Mouse (Mus musculus) adrenal gland, adult 10 weeks (tissue): Measurements from ENCODE around the gene Eif3g. TPM values are rescaled to one million over a fixed set of nuclear protein-coding genes. Genes with fewer than 3 reads are reported as not detected.

ENCODE experiments used
- polyA plus RNA-seq: library from polyadenylated mRNA; stranded (reverse); fragments of 350-450 nt; fragmentation: Illumina TruSeq; extraction: RNeasy Lipid Tissue Mini Kit (QIAGEN cat#74804); gene quantifications from one replicate; pipeline ENCODE4 v1.2.3, GENCODE M21; 2014; ENCODE audit warnings: low read depth, low replicate concordance

Gene Eif3g
- polyA plus RNA-seq = 26.8 TPM

GRCm38 (mm10) chr9:20898511-20899073, at the start of gene Eif3g:
TSS of gene Eif3g (minus strand) at chr9:20898623.

GRCm38 (mm10) chr9:20887704-20888385, 10.6 kb downstream of the Eif3g start, which contains the start of gene Ppan:
TSS of gene Ppan (plus strand) at chr9:20888175.

GRCm38 (mm10) chr9:20879097-20879792, 19.2 kb downstream of the Eif3g start, which contains the start of gene Angptl6:
TSS of gene Angptl6 (minus strand) at chr9:20879727.

GRCm38 (mm10) chr9:20868448-20869001, 29.9 kb downstream of the Eif3g start, which contains the start of gene A230050P20Rik:
TSS of gene A230050P20Rik (plus strand) at chr9:20868642.

Other genes with a start within 250 kb of the Eif3g start
- 1.8 TPM for gene Pin1, start 246.5 kb downstream of the Eif3g start, polyA plus RNA-seq
- gene Olfm2, start 152.3 kb downstream of the Eif3g start, polyA plus RNA-seq = 0.41 TPM
- gene Col5a3, start 83.6 kb downstream of the Eif3g start, polyA plus RNA-seq = 8.7 TPM
- gene Rdh8, start 80.1 kb downstream of the Eif3g start, polyA plus RNA-seq = not detected
- 4.7 TPM for gene A230050P20Rik, start 30.0 kb downstream of the Eif3g start, polyA plus RNA-seq
- gene Angptl6, start 18.9 kb downstream of the Eif3g start, polyA plus RNA-seq = not detected
- gene Ppan, start 10.4 kb downstream of the Eif3g start, polyA plus RNA-seq = 0.17 TPM
- gene Dnmt1, start 61.3 kb upstream of the Eif3g start, polyA plus RNA-seq = 12.0 TPM
- 3.0 TPM for gene S1pr2, start 78.2 kb upstream of the Eif3g start, polyA plus RNA-seq
- gene Mrpl4, start 104.1 kb upstream of the Eif3g start, polyA plus RNA-seq = 1.1 TPM
- 3.1 TPM for gene Icam1, start 117.4 kb upstream of the Eif3g start, polyA plus RNA-seq
- not detected for gene Icam4, start 130.8 kb upstream of the Eif3g start, polyA plus RNA-seq
- gene Icam5, start 133.4 kb upstream of the Eif3g start, polyA plus RNA-seq = not detected
- not detected for gene Zglp1, start 168.5 kb upstream of the Eif3g start, polyA plus RNA-seq
- not detected for gene Gm49373, start 174.5 kb upstream of the Eif3g start, polyA plus RNA-seq
- gene Fdx1l, start 175.0 kb upstream of the Eif3g start, polyA plus RNA-seq = not detected
- gene Gm38431, start 193.4 kb upstream of the Eif3g start, polyA plus RNA-seq = 2.4 TPM
- gene Raver1, start 193.4 kb upstream of the Eif3g start, polyA plus RNA-seq = 10.4 TPM
- gene Tyk2, start 232.6 kb upstream of the Eif3g start, polyA plus RNA-seq = 1.3 TPM